Mouse (Mus musculus): ENCODE results near the gene Pld4.

GRCm38 (mm10) chr12:112723028-112723330 is 37.5 kb upstream of the Pld4 start:
- TF ChIP-seq CTCF (IDR thresholded peaks at IDR 0.05; ENCODE audit: insufficient read depth, low read depth, low read length) (no peak), POLR2A (IDR thresholded peaks at IDR 0.05; ENCODE audit: insufficient read depth, low read depth, low read length) (no peak)

All from olfactory bulb, adult 2 months (tissue).